ENCODE assay signal across 26 mouse cellular contexts in the genomic region with DNA sequence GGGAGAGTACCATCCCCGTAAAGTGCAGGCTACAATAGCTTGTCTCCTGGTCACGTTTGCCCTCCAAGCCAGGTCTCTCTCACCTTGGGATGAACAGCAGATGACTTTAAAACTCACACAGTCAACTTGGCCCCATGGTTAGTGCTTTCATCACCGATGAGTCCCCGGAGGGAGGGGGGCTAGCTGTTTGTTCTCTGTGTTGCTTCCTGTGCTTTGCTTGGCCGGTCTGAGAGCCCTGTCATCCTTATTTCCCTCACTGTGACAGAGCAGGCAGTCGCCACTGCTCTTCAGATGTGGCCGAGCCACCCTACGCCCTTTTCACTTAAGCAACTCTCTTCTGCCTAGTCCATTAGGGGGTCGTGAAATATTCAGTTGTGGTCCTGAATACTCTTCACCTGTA. TPM values are rescaled to one million over a fixed set of nuclear protein-coding genes. Genes with fewer than 3 reads are reported as not detected.
DNase-seq lines count a peak whose midpoint lies in the region; TF ChIP-seq lines count a peak whose summit lies in the region.
"Had no signal": no experiment of that assay in that cellular context is flagged by ENCODE, and none has a peak within 500 bp of the region (broad histone marks: within the 10 kb centered on the region; RNA-seq: fewer than 3 reads in every experiment).

No protein-coding gene starts in this region.

- no peaks in the 10 kb centered on the region for H3K27me3 ChIP-seq in splenic B cell, adult 2 months (ENCODE audit: control insufficient read depth, insufficient read depth, low read length, poor library complexity, severe bottlenecking)
- H3K27me3 ChIP-seq: embryonic facial prominence, embryonic 12.5 days; forebrain, embryonic 15.5 days had no signal

- WGBS in lung, adult 2 months: 63% methylated on average over 9 of the region's 9 CpGs

- TF ChIP-seq CTCF in lung, adult 2 months (IDR thresholded peaks at IDR 0.05; ENCODE audit: insufficient read depth, low read length): no peak

- no peak overlapping the region for H3K4me3 ChIP-seq in lung, adult 2 months (replicated peaks; ENCODE audit: extremely low read depth, low read depth, low read length)
- H3K4me3 ChIP-seq: embryonic facial prominence, embryonic 12.5 days; embryonic facial prominence, embryonic 15.5 days; forebrain, embryonic 12.5 days; forebrain, embryonic 15.5 days; heart, adult 2 months; heart, embryonic 10.5 days; heart, embryonic 13.5 days had no signal

- TF ChIP-seq POLR2A in lung, adult 2 months (IDR thresholded peaks at IDR 0.05; ENCODE audit: borderline replicate concordance, extremely low read depth, low read depth, low read length): no peak

- DNase-seq in lung, postnatal 25 days (ENCODE audit: low spot score): peak; percentile 32
- no peak for DNase-seq in lung, adult 2 months
- peak; percentile 67 to 76 for DNase-seq in B cell, adult 2 months
- peak; percentile 47 to 51 for DNase-seq in spleen, adult 18-20 months
- DNase-seq in splenic B cell, adult 2 months (ENCODE audit: low read depth, low spot score): peak; percentile 71
- no peak for DNase-seq in adrenal gland, postnatal 10 days
- DNase-seq in right cerebral cortex, postnatal 36 days (ENCODE audit: low spot score in 2 of 2): no peak
- DNase-seq: adrenal gland, postnatal 14 days; cerebellum, adult 11 months; cerebellum, adult 2 months; cerebellum, adult 9-11 months; gastrocnemius, postnatal 10 days; gastrocnemius, postnatal 36 days; heart, postnatal 14 days; heart, postnatal 4 days had no signal

- H3K4me1 ChIP-seq in lung, adult 2 months (ENCODE audit: control insufficient read depth, insufficient read depth, low read length): no peaks in the 10 kb centered on the region
- H3K4me1 ChIP-seq: embryonic facial prominence, embryonic 12.5 days; embryonic facial prominence, embryonic 15.5 days; forebrain, embryonic 15.5 days; heart, embryonic 13.5 days had no signal

- H3K36me3 ChIP-seq in splenic B cell, adult 2 months (ENCODE audit: control insufficient read depth, insufficient read depth, low read length, poor library complexity, severe bottlenecking): peaks cover 5% of the 10 kb centered on the region
- H3K36me3 ChIP-seq: embryonic facial prominence, embryonic 12.5 days; embryonic facial prominence, embryonic 15.5 days; forebrain, embryonic 12.5 days; forebrain, embryonic 15.5 days; G1E; heart, embryonic 10.5 days; heart, embryonic 13.5 days had no signal

RNA-seq across cellular contexts. Expression of gene Cacna1i, which starts 38.7 kb away (rescaled TPM):
- polyA plus RNA-seq in lung, adult 2 months (2012; rRNA removed): 0.80 and 1.2 TPM in 2 replicates
- total RNA-seq in adrenal gland, postnatal 10 days (2021): 1 to 10 TPM in 1 of 2 experiments, under 1 TPM in 1; 0.27 to 1.1 TPM
- total RNA-seq: common myeloid progenitor, adult 5-6 weeks; granulocyte monocyte progenitor cell, adult 5-6 weeks had no signal
- polyA plus RNA-seq: G1E; heart, embryonic 10.5 days; heart, embryonic 13.5 days; heart, embryonic 16.5 days had no signal

Comparison
In these comparisons a context has a peak if more than half of its experiments do, and no peak if none do; other contexts are left out.
1. DNase-seq: peak in lung, postnatal 25 days (single experiment), B cell, adult 2 months (2 of 2), spleen, adult 18-20 months (2 of 2) and splenic B cell, adult 2 months (single experiment); none in lung, adult 2 months (single experiment), adrenal gland, postnatal 10 days (single experiment) and right cerebral cortex, postnatal 36 days (0 of 2).